Mouse (Mus musculus) neural tube, embryonic 12.5 days (tissue): ENCODE measurements around the gene Mafk. TPM values are rescaled to one million over a fixed set of nuclear protein-coding genes. Genes with fewer than 3 reads are reported as not detected.
A peak's percentile ranks its signal among the peaks of the same experiment; 100 is the strongest.

Experiments
- ATAC-seq: fragments of 200-750 bp; cut with Nextera tagmentation; 2 replicates; pipeline ENCODE4 v1.8.0; 2017; ENCODE audit warnings: low read depth, mild to moderate bottlenecking, moderate TSS enrichment, moderate library complexity; ENCODE audit not compliant: low FRiP score
- H3K27ac ChIP-seq: fragments of 300-500 bp; sonication (generic); 2 replicates; pipeline ENCODE4 v1.5.1; 2016
- H3K27me3 ChIP-seq: fragments of 300-500 bp; sonication (generic); replicated peaks from 2 replicates; pipeline ENCODE4 v1.6.1; 2016; ENCODE audit warnings: mild to moderate bottlenecking
- H3K36me3 ChIP-seq: fragments of 300-500 bp; sonication (generic); 2 replicates; pipeline ENCODE4 v1.6.1; 2016; ENCODE audit warnings: mild to moderate bottlenecking
- H3K4me1 ChIP-seq: fragments of 300-500 bp; sonication (generic); 2 replicates; pipeline ENCODE4 v1.6.1; 2016
- H3K4me2 ChIP-seq: fragments of 300-500 bp; sonication (generic); replicated peaks from 2 replicates; pipeline ENCODE4 v1.6.1; 2016; ENCODE audit warnings: mild to moderate bottlenecking
- H3K4me3 ChIP-seq: fragments of 300-500 bp; sonication (generic); 2 replicates; pipeline ENCODE4 v1.5.1; 2016
- H3K9ac ChIP-seq: fragments of 300-500 bp; sonication (generic); 2 replicates; pipeline ENCODE4 v1.6.1; 2016; ENCODE audit warnings: mild to moderate bottlenecking
- H3K9me3 ChIP-seq: fragments of 300-500 bp; sonication (generic); 2 replicates; pipeline ENCODE4 v1.6.1; 2016; ENCODE audit warnings: mild to moderate bottlenecking
- WGBS: fragments of 180-500 bp; shearing (Covaris S2); methylation state at CpG from one replicate; pipeline ENCODE4 v1.1.7; 2016; 5-methylcytosine and 5-hydroxymethylcytosine counted together
- polyA plus RNA-seq: library from polyadenylated mRNA; unstranded; fragments of >200 nt; fragmentation: Nextera tagmentation; extraction: Ambion mirVana; gene quantifications from 2 replicates; pipeline ENCODE4 v1.2.1, GENCODE M21; 2016

The Mafk gene
- polyA plus RNA-seq, 1 experiment from 2014 or later, result 12.8 TPM

DNA sequence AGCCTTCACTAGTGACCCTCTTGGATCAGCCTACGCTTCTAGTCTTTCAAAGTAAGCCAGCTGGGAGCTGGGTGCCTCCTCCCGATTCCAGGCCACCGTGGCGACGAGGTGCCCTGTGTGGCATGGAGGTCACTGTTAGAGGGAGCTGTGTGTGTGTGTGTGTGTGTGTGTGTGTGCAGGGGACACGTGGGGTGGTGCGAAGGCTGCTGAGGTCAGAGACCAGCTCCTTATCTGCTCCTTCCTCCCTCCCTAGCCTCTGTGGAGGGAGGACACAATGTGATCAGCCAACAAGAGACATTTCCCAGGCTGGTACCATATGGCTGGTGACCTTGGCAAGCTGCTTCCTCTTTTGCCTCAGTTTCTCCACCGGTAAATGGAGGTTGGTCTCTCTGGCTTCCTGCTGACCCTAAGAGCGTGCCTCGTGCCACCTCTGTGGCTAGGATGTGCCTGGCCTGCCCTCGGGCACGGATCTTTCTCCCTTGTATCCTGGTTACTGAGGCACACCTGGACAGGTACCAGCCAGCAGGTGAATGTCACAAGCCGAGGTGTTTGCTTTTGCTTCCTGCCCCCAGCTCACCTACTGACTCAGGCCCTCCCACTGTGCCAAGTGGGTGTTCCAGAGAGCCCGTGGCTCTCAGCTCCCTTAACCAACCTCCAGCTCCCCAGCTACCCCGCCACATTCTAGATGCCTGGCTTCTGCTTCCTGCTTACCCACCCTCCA is 20.5 kb downstream of the Mafk start:
- WGBS, result 80% methylated on average over 15 of the region's 15 CpGs
- H3K9ac ChIP-seq, result no peak overlapping the region
- no peak overlapping the region for H3K4me2 ChIP-seq
- H3K27ac ChIP-seq, result no peak overlapping the region
- H3K4me1 ChIP-seq, result peaks cover 4% of the 10 kb centered on the region
- no peak overlapping the region for H3K4me3 ChIP-seq
- no peak for ATAC-seq
- no peaks in the 10 kb centered on the region for H3K36me3 ChIP-seq
- H3K27me3 ChIP-seq, result peaks cover 32% of the 10 kb centered on the region
- H3K9me3 ChIP-seq, result no peaks in the 10 kb centered on the region

DNA sequence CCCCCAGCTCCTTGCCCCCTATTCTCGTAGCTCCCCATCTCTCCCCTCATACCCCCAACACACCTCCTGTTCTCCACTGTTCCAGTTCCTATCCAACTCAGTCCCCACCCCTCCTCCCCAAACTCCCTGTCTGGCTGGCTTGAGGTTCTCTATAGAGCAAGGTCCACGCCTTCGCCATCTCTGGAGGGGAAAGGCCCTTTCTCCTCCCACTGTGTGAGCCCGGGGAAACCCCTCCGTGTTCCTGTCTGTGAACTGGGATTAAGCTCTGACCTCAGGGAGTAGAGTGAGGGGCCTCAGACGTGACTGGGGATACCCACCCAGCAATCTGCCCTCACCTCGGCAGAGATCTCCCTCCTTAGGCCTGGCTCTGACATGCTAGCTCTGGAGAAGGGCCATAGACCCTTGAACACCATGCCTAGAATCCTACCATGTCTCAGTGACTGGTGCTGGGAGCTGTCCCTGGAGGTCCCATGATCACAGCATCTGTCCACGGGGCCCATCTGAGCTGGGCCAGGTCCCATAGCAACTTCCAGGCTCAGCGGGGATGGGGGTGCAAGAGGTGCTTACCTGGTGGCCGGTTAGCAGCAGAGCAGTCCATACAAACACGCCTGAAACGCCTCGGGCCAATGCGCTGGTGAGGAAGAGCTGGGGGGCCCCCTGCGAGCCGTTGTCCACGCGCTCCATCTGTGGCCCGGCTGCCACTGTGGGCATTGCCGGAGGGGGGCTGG is 21.2 kb downstream of the Mafk start:
- H3K27me3 ChIP-seq, result peaks cover 32% of the 10 kb centered on the region
- no peaks in the 10 kb centered on the region for H3K36me3 ChIP-seq
- ATAC-seq, result no peak
- peaks cover 4% of the 10 kb centered on the region for H3K4me1 ChIP-seq
- 74% methylated on average over 20 of the region's 20 CpGs for WGBS
- no peak overlapping the region for H3K4me3 ChIP-seq
- no peaks in the 10 kb centered on the region for H3K9me3 ChIP-seq
- H3K27ac ChIP-seq, result no peak overlapping the region
- H3K4me2 ChIP-seq, result no peak overlapping the region
- no peak overlapping the region for H3K9ac ChIP-seq

DNA sequence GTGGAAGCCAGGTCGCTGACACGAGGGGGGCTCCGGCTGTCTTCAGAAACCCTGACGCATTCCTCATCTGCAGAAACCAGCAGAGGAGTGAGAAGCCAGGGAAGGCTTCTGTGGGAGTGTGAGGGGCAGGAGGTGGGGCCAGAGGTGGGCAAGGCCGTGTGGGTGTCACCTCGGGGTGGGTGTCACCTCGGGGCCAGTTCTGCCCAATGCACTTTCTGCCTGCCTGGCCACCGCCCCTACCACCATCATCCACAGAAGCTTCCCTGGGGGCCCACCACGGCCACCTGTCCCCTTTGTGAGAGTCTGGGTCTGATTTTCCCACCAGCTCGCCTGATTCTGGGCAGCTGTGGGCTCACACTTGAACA is 21.8 kb downstream of the Mafk start:
- no peaks in the 10 kb centered on the region for H3K9me3 ChIP-seq
- WGBS, result 46% methylated on average over 10 of the region's 10 CpGs
- H3K9ac ChIP-seq, result no peak overlapping the region

DNA sequence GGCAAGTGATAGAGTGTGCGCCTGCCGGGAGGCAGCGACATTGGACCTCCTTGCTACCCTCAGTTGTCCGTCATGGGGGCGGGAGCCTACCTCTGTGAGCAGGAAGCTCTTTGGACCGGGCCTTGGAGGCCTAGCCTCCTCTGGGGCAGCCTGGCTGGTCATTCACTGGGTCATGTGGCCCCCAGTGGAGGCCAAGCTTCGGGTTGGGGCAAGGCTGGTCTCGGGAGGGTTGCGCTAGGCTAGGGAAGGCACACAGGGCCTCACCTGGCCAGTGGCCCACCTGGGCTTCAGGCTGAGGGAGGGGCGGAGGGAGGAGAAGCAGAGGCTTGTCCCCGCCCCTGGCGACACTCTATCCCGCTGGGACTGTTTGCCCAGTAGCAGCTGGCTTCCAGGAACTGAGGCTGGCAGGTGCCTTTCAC is 22.7 kb downstream of the Mafk start:
- peaks cover 32% of the 10 kb centered on the region for H3K27me3 ChIP-seq
- H3K27ac ChIP-seq, result no peak overlapping the region
- WGBS, result 11% methylated on average over 13 of the region's 13 CpGs
- no peak overlapping the region for H3K4me3 ChIP-seq
- H3K9ac ChIP-seq, result 0 out of 2 replicates have a peak overlapping the region, but pooled peaks have one; percentile 8
- no peaks in the 10 kb centered on the region for H3K36me3 ChIP-seq
- no peak overlapping the region for H3K4me2 ChIP-seq
- peaks cover 4% of the 10 kb centered on the region for H3K4me1 ChIP-seq
- H3K9me3 ChIP-seq, result no peaks in the 10 kb centered on the region
- no peak for ATAC-seq

More for the DNA sequence above, 21.8 kb downstream of the Mafk start:
- Histone ChIP-seq H3K27me3 (peaks cover 32% of the 10 kb centered on the region), H3K36me3 (no peaks in the 10 kb centered on the region), H3K4me3 (no peak overlapping the region), H3K27ac (no peak overlapping the region), H3K4me2 (no peak overlapping the region), H3K4me1 (peaks cover 4% of the 10 kb centered on the region)
- ATAC-seq, result no peak

DNA sequence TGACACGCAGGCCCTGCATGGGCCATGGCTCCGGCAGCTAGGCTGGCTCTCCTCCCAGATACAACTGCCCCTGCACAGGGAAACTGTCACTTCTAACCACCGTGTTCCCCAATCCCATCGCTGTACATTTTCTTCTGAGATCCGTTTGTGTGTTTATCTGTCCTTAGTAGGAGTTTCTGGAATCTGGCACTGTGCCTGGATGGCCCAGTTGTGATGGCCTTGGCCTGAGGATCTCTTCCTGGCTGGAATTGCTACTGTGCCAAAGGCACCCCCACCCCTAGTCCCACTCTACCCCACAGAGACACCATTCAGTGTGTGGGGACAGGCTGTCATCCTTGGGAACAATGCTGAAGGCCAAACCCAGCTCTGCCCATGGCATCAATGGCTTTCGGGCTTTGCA is 24.7 kb downstream of the Mafk start:
- H3K9ac ChIP-seq, result no peak overlapping the region
- no peak overlapping the region for H3K4me3 ChIP-seq
- no peak overlapping the region for H3K27ac ChIP-seq
- peaks cover 4% of the 10 kb centered on the region for H3K4me1 ChIP-seq
- no peak for ATAC-seq
- H3K4me2 ChIP-seq, result no peak overlapping the region
- H3K36me3 ChIP-seq, result no peaks in the 10 kb centered on the region
- WGBS, result 85% methylated on average over 6 of the region's 6 CpGs
- H3K9me3 ChIP-seq, result no peaks in the 10 kb centered on the region
- H3K27me3 ChIP-seq, result peaks cover 32% of the 10 kb centered on the region

DNA sequence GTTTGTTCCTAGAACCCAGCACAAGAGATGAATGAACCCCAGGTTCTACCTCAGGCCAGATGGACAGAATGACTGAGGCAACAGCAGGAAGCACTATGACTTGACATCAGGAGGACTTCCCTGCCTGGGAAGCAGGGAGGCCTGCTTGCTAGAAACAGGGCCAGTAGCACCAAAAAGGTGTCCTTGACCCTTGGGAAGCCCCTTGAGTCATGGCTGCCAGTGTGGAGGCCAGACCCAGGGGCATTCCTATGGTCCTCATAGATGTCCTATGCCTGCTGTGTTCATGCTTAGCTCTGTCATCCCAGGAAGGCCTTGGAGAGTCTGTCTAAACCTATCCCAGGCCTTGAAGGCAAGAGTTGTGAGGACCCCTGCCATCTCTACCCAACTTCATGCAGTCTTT is 25.1 kb downstream of the Mafk start:
- H3K27me3 ChIP-seq, result peaks cover 32% of the 10 kb centered on the region
- H3K4me2 ChIP-seq, result no peak overlapping the region
- peaks cover 4% of the 10 kb centered on the region for H3K4me1 ChIP-seq
- no peak for ATAC-seq
- no peaks in the 10 kb centered on the region for H3K9me3 ChIP-seq
- H3K4me3 ChIP-seq, result no peak overlapping the region
- H3K36me3 ChIP-seq, result no peaks in the 10 kb centered on the region
- H3K27ac ChIP-seq, result no peak overlapping the region
- H3K9ac ChIP-seq, result no peak overlapping the region

DNA sequence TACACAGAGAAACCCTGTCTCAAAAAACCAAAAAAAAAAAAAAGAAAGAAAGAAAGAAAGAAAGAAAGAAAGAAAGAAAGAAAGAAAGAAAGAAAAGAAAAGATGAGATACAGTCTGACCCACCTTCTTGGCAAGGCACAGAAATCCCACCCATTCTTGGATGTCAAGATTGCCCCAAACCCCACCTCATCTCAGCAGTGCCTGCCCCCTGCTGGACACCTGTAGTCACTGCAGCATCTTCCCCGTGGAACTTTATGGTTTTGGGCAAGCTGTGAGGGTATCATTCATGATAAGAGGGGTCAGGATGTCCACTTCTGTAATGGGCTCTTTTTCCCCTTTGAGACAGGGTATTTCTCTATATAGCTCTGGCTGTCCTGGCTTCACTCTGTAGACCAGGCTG is 26.0 kb downstream of the Mafk start:
- no peak for ATAC-seq
- Histone ChIP-seq H3K4me3 (no peak overlapping the region), H3K27me3 (peaks cover 32% of the 10 kb centered on the region), H3K27ac (no peak overlapping the region), H3K9me3 (no peaks in the 10 kb centered on the region), H3K4me2 (no peak overlapping the region), H3K36me3 (peaks cover 5% of the 10 kb centered on the region), H3K9ac (no peak overlapping the region), H3K4me1 (peaks cover 8% of the 10 kb centered on the region)
- WGBS, result 4% methylated on average over 1 of the region's 1 CpGs

DNA sequence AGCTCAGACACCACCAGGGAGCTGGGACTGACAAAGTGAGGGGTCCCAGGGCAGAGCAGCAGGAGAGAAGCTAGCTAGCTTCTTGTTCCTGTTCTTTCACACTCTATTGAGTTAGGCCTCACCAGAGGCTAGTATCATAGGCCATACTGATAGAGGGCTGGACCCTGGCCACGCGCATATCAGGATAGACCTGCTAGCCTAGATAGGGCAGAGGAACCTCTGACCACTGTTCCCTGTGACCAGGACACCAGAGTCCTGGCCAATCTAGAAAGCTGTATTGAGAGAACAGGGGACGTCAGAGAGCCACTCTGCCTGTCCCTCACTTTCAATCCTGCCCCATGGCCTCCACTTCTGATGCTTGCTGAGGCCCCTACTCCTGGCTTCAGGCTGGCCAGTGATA is 26.7 kb downstream of the Mafk start:
- 84% methylated on average over 3 of the region's 3 CpGs for WGBS
- H3K9ac ChIP-seq, result no peak overlapping the region
- no peak for ATAC-seq
- H3K27me3 ChIP-seq, result peaks cover 27% of the 10 kb centered on the region
- no peaks in the 10 kb centered on the region for H3K9me3 ChIP-seq
- no peak overlapping the region for H3K27ac ChIP-seq
- H3K36me3 ChIP-seq, result peaks cover 12% of the 10 kb centered on the region
- no peak overlapping the region for H3K4me3 ChIP-seq
- no peak overlapping the region for H3K4me2 ChIP-seq
- peaks cover 12% of the 10 kb centered on the region for H3K4me1 ChIP-seq

DNA sequence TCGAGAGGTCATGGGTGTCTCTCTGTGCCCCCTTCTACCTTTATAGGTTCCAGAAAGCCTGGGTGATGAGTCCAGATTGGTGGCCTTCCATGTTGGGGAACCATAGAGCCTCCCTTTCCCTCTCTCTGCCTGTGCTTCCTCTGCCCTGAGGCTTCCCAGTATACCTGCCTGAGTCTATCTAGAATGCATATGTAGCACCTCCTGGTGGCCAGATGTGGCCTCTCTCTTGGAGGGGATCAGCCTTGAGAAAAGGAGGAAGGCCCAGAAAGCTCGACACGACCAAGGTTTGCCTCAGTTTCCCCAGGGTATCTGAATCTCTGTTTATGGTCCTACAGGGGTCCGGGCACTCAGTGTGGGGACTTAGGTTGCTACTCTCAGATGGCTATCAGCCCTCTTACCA is 27.5 kb downstream of the Mafk start:
- 54% methylated on average over 4 of the region's 4 CpGs for WGBS
- Histone ChIP-seq H3K36me3 (peaks cover 20% of the 10 kb centered on the region), H3K4me2 (no peak overlapping the region), H3K4me1 (peaks cover 12% of the 10 kb centered on the region), H3K9ac (no peak overlapping the region), H3K9me3 (no peaks in the 10 kb centered on the region), H3K27me3 (peaks cover 20% of the 10 kb centered on the region), H3K27ac (no peak overlapping the region), H3K4me3 (no peak overlapping the region)
- ATAC-seq, result no peak

DNA sequence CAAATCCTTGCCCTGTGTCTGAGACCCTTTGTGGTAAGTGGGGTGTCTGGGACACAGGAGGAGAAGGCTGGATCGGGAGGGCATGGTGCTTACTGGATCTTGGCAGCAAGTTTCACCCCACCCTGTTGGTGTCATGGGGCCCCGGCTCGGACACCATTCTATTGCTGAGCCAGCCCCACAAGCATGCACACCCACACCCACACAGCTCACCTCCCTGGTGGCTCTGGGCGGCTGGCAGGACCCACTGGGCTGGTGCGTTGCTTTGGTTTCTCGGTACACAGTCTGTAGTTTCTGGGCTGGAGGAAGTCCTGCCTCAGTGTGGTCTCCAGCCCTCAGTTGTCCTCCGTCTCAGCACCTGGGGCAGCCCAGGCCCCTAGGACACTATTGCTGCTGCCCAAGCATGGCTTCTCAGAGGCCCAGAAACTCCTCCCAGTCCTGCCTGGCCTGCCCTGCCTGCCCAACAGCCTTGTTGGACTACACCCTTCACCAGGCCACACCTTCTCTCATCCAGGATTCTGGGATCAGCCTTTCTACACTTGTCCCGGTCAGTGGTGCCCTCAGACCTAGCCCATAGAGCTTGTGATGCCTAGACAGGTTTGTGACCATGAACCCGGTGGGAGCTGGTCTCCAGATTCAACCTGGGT is 28.3 kb downstream of the Mafk start, which contains the start of gene Tmem184a:
TSS of gene Tmem184a (minus strand) at position 380 of the 644 bp plus-strand sequence.
- Histone ChIP-seq H3K9me3 (no peaks in the 10 kb centered on the region), H3K4me3 (no peak within 1 kb of the TSS), H3K36me3 (peaks cover 24% of the 10 kb centered on the region), H3K27ac (no peak within 1 kb of the TSS), H3K9ac (no peak within 1 kb of the TSS), H3K4me1 (peaks cover 10% of the 10 kb centered on the region; the same call in 1 of the 2 replicates), H3K27me3 (peaks cover 11% of the 10 kb centered on the region), H3K4me2 (no peak within 1 kb of the TSS)
- ATAC-seq, result no peak
- WGBS, result 86% methylated on average over 9 of the region's 9 CpGs

DNA sequence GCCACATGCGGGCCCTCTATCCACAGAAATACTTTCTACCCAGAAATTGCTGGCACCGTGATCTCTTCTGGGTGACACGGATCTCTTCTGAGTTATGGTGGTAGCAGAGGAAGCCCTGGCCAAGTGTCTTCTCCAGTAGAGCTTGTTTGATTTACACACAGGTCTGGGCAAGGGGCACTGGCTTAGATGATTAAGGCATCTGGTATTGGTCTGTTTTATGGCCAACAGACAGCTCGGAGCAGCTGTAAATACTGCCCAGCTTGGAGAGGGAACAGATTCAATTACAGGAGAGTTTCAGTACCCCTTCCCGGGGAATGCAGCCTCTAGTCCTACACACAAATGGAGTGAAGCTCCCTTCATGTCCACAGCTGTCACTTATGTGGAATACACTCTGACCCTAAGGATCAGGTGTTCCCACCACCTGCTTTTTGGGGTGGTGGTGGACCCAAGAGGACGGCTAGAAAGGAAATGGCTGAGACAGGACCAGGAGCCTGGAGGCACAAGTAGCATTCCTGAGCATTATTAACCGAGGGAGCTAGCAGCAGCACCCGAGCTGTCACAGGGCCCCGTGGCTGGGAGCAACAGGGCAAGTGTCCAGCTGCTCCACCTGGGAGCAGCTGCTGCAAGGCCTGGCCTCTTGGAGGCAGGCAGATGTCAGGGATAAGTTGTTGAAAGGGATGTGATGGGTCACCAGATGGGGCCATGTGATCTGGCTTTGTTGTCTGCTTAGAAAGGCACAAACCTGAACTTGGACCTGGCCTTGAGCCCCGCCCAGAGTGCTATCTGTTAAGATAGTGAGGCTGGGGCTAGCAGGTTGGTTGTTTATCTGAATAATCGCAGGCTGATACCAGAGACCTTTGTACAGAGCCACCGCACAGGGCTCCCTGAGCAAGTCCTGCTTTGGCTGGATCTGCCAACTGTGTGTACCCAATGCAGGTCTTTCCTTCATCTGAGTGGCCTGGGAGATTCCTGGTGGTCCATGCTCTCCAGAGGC is 30.4 kb downstream of the Mafk start:
- H3K36me3 ChIP-seq, result peaks cover 24% of the 10 kb centered on the region
- H3K9ac ChIP-seq, result no peak overlapping the region
- no peaks in the 10 kb centered on the region for H3K27me3 ChIP-seq

More for the DNA sequence above, 30.4 kb downstream of the Mafk start:
- Histone ChIP-seq H3K4me1 (peaks cover 23% of the 10 kb centered on the region), H3K27ac (no peak overlapping the region), H3K4me2 (no peak overlapping the region), H3K9me3 (no peaks in the 10 kb centered on the region), H3K4me3 (no peak overlapping the region)
- 70% methylated on average over 12 of the region's 12 CpGs for WGBS
- no peak for ATAC-seq
